Mouse (Mus musculus) cortical plate, adult 2 months (tissue): ENCODE data around the gene Hdhd5. TPM values are rescaled to one million over a fixed set of nuclear protein-coding genes. Genes with fewer than 3 reads are reported as not detected.

Experiments
- H3K27ac ChIP-seq: fragments of 200-500 bp; 2 replicates; pipeline ENCODE4 v1.5.1; 2012; ENCODE audit warnings: low read length, control low read depth, inconsistent platforms; ENCODE audit not compliant: insufficient read depth
- H3K4me1 ChIP-seq: fragments of 200-500 bp; 2 replicates; pipeline ENCODE4 v1.6.1; 2011; ENCODE audit warnings: low read length; ENCODE audit not compliant: control insufficient read depth, insufficient read depth
- H3K4me3 ChIP-seq: fragments of 200-500 bp; 2 replicates; pipeline ENCODE4 v1.5.1; 2011; ENCODE audit warnings: mild to moderate bottlenecking, low read length, control low read depth; ENCODE audit not compliant: insufficient read depth
- CTCF ChIP-seq: fragments of 200-500 bp; IDR thresholded peaks from 2 replicates; pipeline ENCODE4 v1.5.1; 2011; ENCODE audit warnings: mild to moderate bottlenecking, control low read depth, low read length; ENCODE audit not compliant: insufficient read depth; ENCODE audit errors: extremely low read depth
- POLR2A ChIP-seq: fragments of 200-500 bp; IDR thresholded peaks from 2 replicates; pipeline ENCODE4 v1.6.1; 2011; ENCODE audit warnings: mild to moderate bottlenecking, low read length, control low read depth; ENCODE audit not compliant: insufficient read depth; ENCODE audit errors: extremely low read depth
- polyA plus RNA-seq: library from polyadenylated mRNA; depleted of rRNA; stranded (reverse); fragments of >200 nt; gene quantifications from 2 replicates; pipeline ENCODE4 v1.2.3, GENCODE M21; 2012

Gene Hdhd5
- polyA plus RNA-seq, 1 experiment = 45.6 TPM

- no peak overlapping the region for H3K27ac ChIP-seq
- no peak overlapping the region for H3K4me3 ChIP-seq
- no peak for TF ChIP-seq POLR2A
- no peak for TF ChIP-seq CTCF
- 0 out of 2 replicates have a peak, but pooled peaks cover 2% of the 10 kb centered on the region for H3K4me1 ChIP-seq
These were observed 5.2 kb upstream of the Hdhd5 start for GRCm38 (mm10) chr6:120536337-120536736.

DNA sequence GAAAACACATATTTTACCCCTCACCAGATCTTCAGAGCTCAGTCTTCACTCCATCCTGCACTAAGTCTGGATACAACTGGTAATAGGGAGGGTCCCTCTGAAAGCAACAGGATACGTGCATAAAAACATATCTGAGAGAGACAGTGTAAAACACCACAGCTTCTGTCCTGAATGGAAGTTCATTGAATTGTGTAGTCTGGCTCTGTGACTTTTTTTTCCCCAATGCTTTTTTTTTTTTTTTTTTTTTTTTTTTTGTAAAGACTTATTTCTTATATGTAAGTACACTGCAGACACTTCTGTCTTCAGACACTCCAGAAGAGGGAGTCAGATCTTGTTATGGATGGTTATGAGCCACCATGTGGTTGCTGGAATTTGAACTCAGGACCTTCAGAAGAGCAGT lies 1.5 kb upstream of the Hdhd5 start:
- H3K27ac ChIP-seq = no peak overlapping the region
- no peak overlapping the region; the same call in 1 of the 2 replicates for H3K4me3 ChIP-seq
- TF ChIP-seq POLR2A (no peak), CTCF (no peak)
- peaks cover 6% of the 10 kb centered on the region for H3K4me1 ChIP-seq

GRCm38 (mm10) chr6:120529123-120529522 lies 2.0 kb downstream of the Hdhd5 start:
- H3K4me1 ChIP-seq = peaks cover 7% of the 10 kb centered on the region
- H3K27ac ChIP-seq = no peak overlapping the region
- TF ChIP-seq CTCF (no peak), POLR2A (no peak)
- H3K4me3 ChIP-seq = no peak overlapping the region

GRCm38 (mm10) chr6:120524796-120525195 lies 6.3 kb downstream of the Hdhd5 start:
- H3K27ac ChIP-seq = no peak overlapping the region
- TF ChIP-seq POLR2A (no peak), CTCF (no peak)
- H3K4me1 ChIP-seq = peaks cover 3% of the 10 kb centered on the region; the same call in 1 of the 2 replicates
- no peak overlapping the region for H3K4me3 ChIP-seq

DNA sequence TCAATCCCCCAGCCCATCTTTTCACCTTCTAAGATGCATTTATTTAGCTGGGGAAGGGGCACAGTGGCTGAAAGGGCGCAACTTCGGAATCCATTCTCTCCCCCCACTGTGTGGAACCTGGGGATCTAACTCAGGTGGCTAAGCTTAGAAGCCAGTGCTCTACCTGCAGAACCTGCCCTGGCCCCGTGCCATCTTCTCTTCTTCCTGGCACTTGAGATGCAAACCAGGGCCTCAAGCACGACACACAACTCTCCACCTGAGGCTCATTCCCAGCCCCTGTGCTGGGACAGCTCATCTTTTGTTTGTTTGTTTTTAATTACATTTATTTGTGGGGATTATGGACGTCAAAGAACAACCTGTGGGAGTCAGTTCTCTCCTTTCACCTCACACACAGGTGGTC lies 11.5 kb downstream of the Hdhd5 start:
- Histone ChIP-seq H3K4me1 (peaks cover 3% of the 10 kb centered on the region; the same call in 1 of the 2 replicates), H3K27ac (no peak overlapping the region), H3K4me3 (no peak overlapping the region)
- TF ChIP-seq POLR2A (no peak), CTCF (no peak)

- Histone ChIP-seq H3K27ac (peak overlapping the region; percentile 40; the same call in 1 of the 2 replicates), H3K4me1 (peaks cover 3% of the 10 kb centered on the region; the same call in 1 of the 2 replicates)
- TF ChIP-seq CTCF (no peak), POLR2A (no peak)
These were observed 13.8 kb downstream of the Hdhd5 start for GRCm38 (mm10) chr6:120517311-120517710.

DNA sequence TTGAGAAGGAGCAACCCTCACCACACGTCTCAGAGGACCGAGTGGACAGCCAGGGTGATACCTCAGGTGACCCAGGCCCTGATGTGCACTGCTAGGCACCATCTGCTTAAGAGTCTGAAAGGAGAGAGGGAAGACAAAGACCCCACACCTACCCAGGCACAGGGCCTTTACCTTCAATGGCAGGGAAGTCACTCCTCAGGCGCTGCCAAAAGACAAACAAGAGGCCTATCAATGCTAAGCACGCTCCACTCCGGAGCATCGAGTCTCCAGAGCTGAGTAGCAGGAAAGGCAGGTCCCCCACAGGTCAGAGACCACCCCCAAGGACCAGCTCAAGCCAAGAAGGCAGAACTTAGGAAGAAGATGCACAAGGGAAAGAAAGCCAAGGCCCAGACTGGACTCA lies 14.2 kb downstream of the Hdhd5 start:
- Histone ChIP-seq H3K4me3 (no peak overlapping the region), H3K27ac (peak overlapping the region; percentile 40; the same call in 1 of the 2 replicates), H3K4me1 (peaks cover 3% of the 10 kb centered on the region; the same call in 1 of the 2 replicates)
- no peak for TF ChIP-seq POLR2A
- TF ChIP-seq CTCF = no peak

More at GRCm38 (mm10) chr6:120517311-120517710, 13.8 kb downstream of the Hdhd5 start:
- H3K4me3 ChIP-seq = no peak overlapping the region

GRCm38 (mm10) chr6:120516422-120516821 lies 14.7 kb downstream of the Hdhd5 start:
- peaks cover 3% of the 10 kb centered on the region; the same call in 1 of the 2 replicates for H3K4me1 ChIP-seq
- H3K4me3 ChIP-seq = no peak overlapping the region
- TF ChIP-seq POLR2A (no peak), CTCF (no peak)
- H3K27ac ChIP-seq = no peak overlapping the region

- peaks cover 10% of the 10 kb centered on the region for H3K4me1 ChIP-seq
- H3K27ac ChIP-seq = 0 out of 2 replicates have a peak overlapping the region, but pooled peaks have one; percentile 14
- TF ChIP-seq POLR2A (no peak), CTCF (no peak)
- H3K4me3 ChIP-seq = no peak overlapping the region
These were observed 19.9 kb downstream of the Hdhd5 start for GRCm38 (mm10) chr6:120511212-120511611.

DNA sequence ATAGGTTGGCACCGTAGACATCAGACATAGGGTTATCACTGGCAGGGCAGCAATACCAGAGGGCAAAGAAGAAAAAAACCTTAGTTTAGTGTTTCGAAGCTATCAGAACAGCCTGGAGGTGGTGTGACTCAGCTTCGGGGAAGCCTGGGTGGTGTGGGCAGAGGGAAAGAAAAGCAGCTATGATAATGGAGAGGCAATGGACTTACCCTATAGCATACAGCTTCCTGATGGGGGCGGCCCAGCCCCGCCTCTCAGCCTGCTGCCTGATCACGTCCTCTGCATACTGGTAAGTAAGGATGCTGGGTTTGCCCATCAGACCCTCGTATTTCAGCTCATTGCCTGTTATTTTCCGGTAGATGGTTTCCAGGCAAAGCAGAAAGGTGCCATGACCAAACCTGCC lies 20.7 kb downstream of the Hdhd5 start:
- Histone ChIP-seq H3K4me1 (peaks cover 10% of the 10 kb centered on the region), H3K27ac (peak overlapping the region; percentile 67; the same call in 1 of the 2 replicates), H3K4me3 (no peak overlapping the region)
- TF ChIP-seq POLR2A (peak; percentile 49; the same call in 1 of the 2 replicates), CTCF (no peak)

DNA sequence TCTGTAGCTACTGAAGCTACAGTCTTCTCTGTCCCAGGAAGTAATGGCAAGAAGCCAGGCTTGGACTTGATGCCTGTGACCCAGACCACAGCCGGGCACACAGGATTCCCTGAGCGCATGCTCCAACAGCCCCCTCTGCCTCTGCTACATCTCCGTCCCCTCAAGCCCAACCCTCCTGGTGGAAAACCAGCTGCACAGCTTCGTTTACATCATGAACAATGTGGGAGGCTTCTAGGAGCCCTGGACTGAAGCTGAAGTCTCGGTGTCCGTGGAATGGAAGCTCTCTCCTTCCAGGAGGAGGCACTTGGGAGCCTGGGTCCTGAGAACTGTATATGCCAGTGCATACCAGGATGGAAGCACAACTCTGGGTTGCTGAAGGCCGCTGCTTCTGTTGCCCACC lies 21.1 kb downstream of the Hdhd5 start:
- Histone ChIP-seq H3K4me1 (peaks cover 10% of the 10 kb centered on the region), H3K4me3 (no peak overlapping the region), H3K27ac (peak overlapping the region; percentile 67)
- no peak for TF ChIP-seq POLR2A
- no peak for TF ChIP-seq CTCF
